Mouse (Mus musculus) CH12.LX (cell line): ENCODE results near the gene Map2k7. TPM values are rescaled to one million over a fixed set of nuclear protein-coding genes. Genes with fewer than 3 reads are reported as not detected.

ENCODE experiments used
- DNase-seq: peaks from one replicate; pipeline ENCODE4 v3.0.0-alpha.2; 2013; ENCODE audit errors: extremely low read depth
- H3K27ac ChIP-seq: 2 replicates; pipeline ENCODE4 v1.5.1; 2012; ENCODE audit warnings: low read depth, mild to moderate bottlenecking, control low read depth, moderate library complexity; ENCODE audit not compliant: insufficient read depth
- H3K27me3 ChIP-seq: replicated peaks from 2 replicates; pipeline ENCODE3; 2012; ENCODE audit warnings: inconsistent platforms
- H3K36me3 ChIP-seq, 2 experiments: replicated peaks in 1 of 2; 2 replicates each; pipeline versions ENCODE3 to v1.6.1; 2012; ENCODE audit warnings: inconsistent platforms in 1 of 2, low read length in 1 of 2, mild to moderate bottlenecking in 1 of 2, mixed read lengths in 1 of 2, moderate library complexity in 1 of 2; ENCODE audit not compliant: control insufficient read depth in 1 of 2, insufficient read depth in 1 of 2
- H3K4me1 ChIP-seq, 2 experiments: 2 replicates each; pipeline ENCODE4 v1.6.1; 2012; ENCODE audit warnings: inconsistent platforms in 1 of 2, moderate library complexity in 1 of 2; ENCODE audit not compliant: insufficient read depth in 2 of 2, control insufficient read depth in 1 of 2
- H3K4me2 ChIP-seq: 2 replicates; pipeline ENCODE4 v1.6.1; 2012; ENCODE audit warnings: low read depth, mild to moderate bottlenecking, control low read depth; ENCODE audit not compliant: poor library complexity, insufficient read depth, severe bottlenecking
- H3K4me3 ChIP-seq, 3 experiments: fragments of 150-350 bp in 1 of 3; sonication (generic) in 1 of 3; replicated peaks in 1 of 3; 2 replicates each; pipeline versions ENCODE3 to v1.5.1; 2011 to 2012; ENCODE audit warnings: low read depth in 2 of 3, low read length in 2 of 3, mild to moderate bottlenecking in 2 of 3, moderate library complexity in 2 of 3, control low read depth in 1 of 3, improper control_type of control experiment in 1 of 3, inconsistent platforms in 1 of 3, mixed read lengths in 1 of 3; ENCODE audit not compliant: poor library complexity in 1 of 3
- H3K79me2 ChIP-seq: replicated peaks from 2 replicates; pipeline ENCODE4 v1.6.1; 2012; ENCODE audit warnings: mild to moderate bottlenecking, moderate library complexity; ENCODE audit not compliant: control insufficient read depth, poor library complexity, insufficient read depth, severe bottlenecking; ENCODE audit errors: extremely low read depth
- H3K9ac ChIP-seq: 2 replicates; pipeline ENCODE4 v1.6.1; 2012; ENCODE audit warnings: low read depth, mild to moderate bottlenecking, control low read depth, moderate library complexity; ENCODE audit not compliant: insufficient read depth
- H3K9me3 ChIP-seq: replicated peaks from 2 replicates; pipeline ENCODE3; 2012; ENCODE audit warnings: low read length, inconsistent platforms, mixed read lengths
- BHLHE40 ChIP-seq: IDR thresholded peaks from 2 replicates; pipeline ENCODE4 v1.6.1; 2011; ENCODE audit warnings: mild to moderate bottlenecking, low read depth, low read length, improper control_type of control experiment
- CTCF ChIP-seq, 2 experiments: IDR thresholded peaks in 1 of 2; conservative IDR thresholded peaks in 1 of 2; 2 replicates each; pipeline ENCODE4 v1.5.1; 2011 to 2012; ENCODE audit warnings: low read depth in 2 of 2, low read length in 2 of 2, improper control_type of control experiment in 1 of 2, inconsistent platforms in 1 of 2, mild to moderate bottlenecking in 1 of 2, moderate library complexity in 1 of 2
- EP300 ChIP-seq: IDR thresholded peaks from 2 replicates; pipeline ENCODE4 v1.6.1; 2011; ENCODE audit warnings: low read length, improper control_type of control experiment
- GABPA ChIP-seq: IDR thresholded peaks from 2 replicates; pipeline ENCODE4 v1.6.1; 2012; ENCODE audit warnings: low read depth, low read length, improper control_type of control experiment, inconsistent platforms; ENCODE audit not compliant: insufficient replicate concordance
- IRF4 ChIP-seq: IDR thresholded peaks from 2 replicates; pipeline ENCODE4 v1.6.1; 2014; ENCODE audit warnings: low read depth, mild to moderate bottlenecking, inconsistent platforms, low read length, improper control_type of control experiment
- JUND ChIP-seq: conservative IDR thresholded peaks from 2 replicates; pipeline ENCODE4 v1.6.1; 2011; ENCODE audit warnings: low read depth, low read length, improper control_type of control experiment
- KAT2A ChIP-seq: IDR thresholded peaks from 2 replicates; pipeline ENCODE4 v1.6.1; 2012; ENCODE audit warnings: low read length, improper control_type of control experiment, inconsistent platforms; ENCODE audit not compliant: insufficient replicate concordance
- MAFK ChIP-seq: IDR thresholded peaks from 2 replicates; pipeline ENCODE4 v1.6.1; 2011; ENCODE audit warnings: low read length, improper control_type of control experiment; ENCODE audit not compliant: insufficient replicate concordance
- MAX ChIP-seq: IDR thresholded peaks from 2 replicates; pipeline ENCODE4 v1.6.1; 2011; ENCODE audit warnings: low read length, improper control_type of control experiment
- MAZ ChIP-seq: IDR thresholded peaks from 2 replicates; pipeline ENCODE4 v1.6.1; 2012; ENCODE audit warnings: low read depth, mild to moderate bottlenecking, inconsistent platforms, low read length, improper control_type of control experiment, moderate library complexity
- MXI1 ChIP-seq: IDR thresholded peaks from 2 replicates; pipeline ENCODE4 v1.6.1; 2011; ENCODE audit warnings: mild to moderate bottlenecking, low read depth, low read length, improper control_type of control experiment
- MYC ChIP-seq: IDR thresholded peaks from 2 replicates; pipeline ENCODE4 v1.6.1; 2011; ENCODE audit warnings: low read depth, mild to moderate bottlenecking, improper control_type of control experiment, low read length
- NRF1 ChIP-seq: IDR thresholded peaks from 2 replicates; pipeline ENCODE4 v1.6.1; 2014; ENCODE audit warnings: low read depth, mild to moderate bottlenecking, inconsistent platforms, low read length, improper control_type of control experiment, moderate library complexity
- RAD21 ChIP-seq: IDR thresholded peaks from 2 replicates; pipeline ENCODE4 v1.6.1; 2011; ENCODE audit warnings: low read depth, mild to moderate bottlenecking, low read length, improper control_type of control experiment, moderate library complexity
- SIN3A ChIP-seq: IDR thresholded peaks from 2 replicates; pipeline ENCODE4 v1.6.1; 2012; ENCODE audit warnings: low read length, improper control_type of control experiment, inconsistent platforms
- SMC3 ChIP-seq: IDR thresholded peaks from 2 replicates; pipeline ENCODE4 v1.6.1; 2011; ENCODE audit warnings: low read depth, low read length, improper control_type of control experiment
- TBP ChIP-seq: conservative IDR thresholded peaks from 2 replicates; pipeline ENCODE4 v1.6.1; 2011; ENCODE audit warnings: low read depth, low read length, improper control_type of control experiment
- ZC3H11A ChIP-seq: IDR thresholded peaks from 2 replicates; pipeline ENCODE4 v1.6.1; 2012; ENCODE audit warnings: low read depth, mild to moderate bottlenecking, inconsistent platforms, low read length, improper control_type of control experiment
- ZMIZ1 ChIP-seq: IDR thresholded peaks from 2 replicates; pipeline ENCODE4 v1.6.1; 2012; ENCODE audit warnings: low read depth, mild to moderate bottlenecking, inconsistent platforms, low read length, improper control_type of control experiment
- ZNF384 ChIP-seq: IDR thresholded peaks from 2 replicates; pipeline ENCODE4 v1.6.1; 2012; ENCODE audit warnings: low read depth, low read length, improper control_type of control experiment, inconsistent platforms
- dilution Hi-C: fragments of 300-500 bp; cut with MboI; formaldehyde crosslinking; loops from 2 replicates; pipeline ENCODE4 v1.14.3; 2020; ENCODE audit warnings: low sequenced_read_pairs; ENCODE audit not compliant: extremely low pct_unique_long_range_greater_than_20kb, extremely low pct_ligation_motif_present
- in situ Hi-C: fragments of 300-500 bp; cut with MboI; formaldehyde crosslinking; loops from 3 replicates; pipeline ENCODE4 v1.14.3; 2019; ENCODE audit warnings: low sequenced_read_pairs, low pct_ligation_motif_present, low pct_unique_long_range_greater_than_20kb, mixed read lengths
- polyA plus RNA-seq: library from polyadenylated mRNA; unstranded; fragments of >175 nt; gene quantifications from 2 replicates; pipeline ENCODE4 v1.2.1, GENCODE M21; 2012; ENCODE audit warnings: low read depth; ENCODE audit not compliant: insufficient read length
- total RNA-seq, 2 experiments: library from RNA; depleted of rRNA; stranded (reverse); fragments of 300-350 nt in 1 of 2; fragments of >200 nt in 1 of 2; gene quantifications; 2 replicates each; pipeline ENCODE4 v1.2.3; 2012 to 2014

Map2k7 gene
- total and polyA plus RNA-seq, 3 experiments = 11.8 to 74.0 (median 18.1) TPM

DNA sequence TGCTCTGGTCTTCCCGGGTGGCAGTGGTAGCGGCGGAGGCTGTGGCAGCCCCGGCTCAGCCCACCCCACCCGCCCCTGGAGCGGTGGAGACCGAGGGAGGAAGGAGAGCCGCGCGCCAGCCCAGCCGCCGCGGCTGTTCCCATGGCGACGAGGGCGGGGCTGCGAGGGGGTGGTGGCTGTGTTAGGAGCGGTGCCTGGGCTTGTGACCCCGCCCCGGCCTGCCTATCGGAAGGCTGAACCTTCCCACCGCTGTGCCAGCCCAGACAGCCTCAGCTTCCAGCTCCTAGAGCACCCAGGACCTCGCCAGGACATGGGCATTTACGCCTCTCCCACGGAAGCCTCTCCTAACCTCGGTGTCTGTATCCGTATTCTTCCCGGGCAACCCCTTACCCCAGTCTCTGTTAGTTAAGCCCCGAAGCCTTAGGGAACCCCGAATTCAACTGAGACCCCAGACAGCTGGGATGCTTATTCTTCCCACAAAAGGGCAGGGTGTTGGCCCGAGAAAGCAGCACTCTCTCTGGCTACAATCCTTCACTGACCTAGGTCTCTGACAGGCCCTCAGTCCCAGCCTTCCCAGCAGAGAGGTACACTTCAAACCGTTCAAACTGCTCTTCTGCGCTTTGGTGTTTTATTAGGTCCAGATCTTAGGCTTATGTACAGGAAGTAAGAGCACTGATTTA lies 20.7 kb downstream of the Map2k7 start, which contains the start of gene Ctxn1:
TSS of gene Ctxn1 (minus strand) at position 150 of the 680 bp plus-strand sequence.
- H3K9ac ChIP-seq = no peak within 1 kb of the TSS
- no peaks in the 10 kb centered on the region for H3K4me1 ChIP-seq
- no peak for DNase-seq
- H3K4me2 ChIP-seq = no peak within 1 kb of the TSS
- TF ChIP-seq NRF1 (no peak), MAFK (no peak), SIN3A (no peak), IRF4 (no peak), ZNF384 (no peak), BHLHE40 (no peak), JUND (no peak), KAT2A (no peak), TBP (no peak), ZMIZ1 (no peak), EP300 (no peak)
- in situ Hi-C loops = loop anchor here (10.0 kb wide), 1 partner anchor 56 kb away; no protein-coding TSS in a partner anchor
- dilution Hi-C loops = no loop called here
- peaks cover 81 to 99% of the 10 kb centered on the region in 2 experiments for H3K36me3 ChIP-seq
- H3K27ac ChIP-seq = no peak within 1 kb of the TSS
- no peaks in the 10 kb centered on the region for H3K9me3 ChIP-seq
- no peak within 1 kb of the TSS for H3K4me3 ChIP-seq
- H3K79me2 ChIP-seq = no peaks in the 10 kb centered on the region
- no peaks in the 10 kb centered on the region for H3K27me3 ChIP-seq

DNA sequence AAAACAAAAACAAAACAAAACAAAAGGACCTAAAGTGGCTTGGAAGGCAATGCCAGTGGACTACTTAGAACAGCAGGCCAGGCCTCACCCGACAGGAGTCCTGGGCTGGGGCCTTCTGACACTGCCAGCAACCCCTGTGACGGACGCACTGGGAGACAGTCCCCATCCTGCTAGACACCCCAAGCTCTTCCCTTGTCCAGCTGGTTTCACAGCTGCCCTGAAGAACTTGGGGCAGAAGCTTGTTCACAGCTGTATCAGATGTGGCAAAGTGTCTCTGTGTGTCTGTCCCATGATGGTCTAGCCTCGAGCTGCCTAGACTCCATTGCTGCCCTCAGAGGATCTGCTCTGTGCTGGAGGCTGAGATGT lies 21.2 kb downstream of the Map2k7 start:
- no peak overlapping the region for H3K4me2 ChIP-seq
- peaks cover 85 to 99% of the 10 kb centered on the region in 2 experiments for H3K36me3 ChIP-seq
- H3K4me3 ChIP-seq = no peak overlapping the region
- no peaks in the 10 kb centered on the region for H3K4me1 ChIP-seq
- in situ Hi-C loops = loop anchor here (10.0 kb wide), 1 partner anchor 55 kb away; no protein-coding TSS in a partner anchor
- TF ChIP-seq MXI1 = no peak
- TF ChIP-seq ZC3H11A = no peak
- TF ChIP-seq CTCF (conservative IDR thresholded peaks at IDR 0.05 in 1 of 2, IDR thresholded peaks at IDR 0.05 in 1 of 2; ENCODE audit: low read depth in 2 of 2, low read length in 2 of 2) = no peak
- TF ChIP-seq MAZ = no peak
- TF ChIP-seq SMC3 = no peak
- no peak for TF ChIP-seq MYC
- no peak for TF ChIP-seq MAX
- TF ChIP-seq RAD21 = no peak
- no peak for TF ChIP-seq SIN3A
- no peak for TF ChIP-seq IRF4
- no peak for TF ChIP-seq KAT2A
- no peak for TF ChIP-seq GABPA
- H3K79me2 ChIP-seq = no peaks in the 10 kb centered on the region
- no peaks in the 10 kb centered on the region for H3K27me3 ChIP-seq
- no peaks in the 10 kb centered on the region for H3K9me3 ChIP-seq
- dilution Hi-C loops = no loop called here
- no peak overlapping the region for H3K9ac ChIP-seq
- no peak overlapping the region for H3K27ac ChIP-seq
- no peak for DNase-seq
